Comparison of ENCODE assay signal across 13 mouse cellular contexts in the genomic region with DNA sequence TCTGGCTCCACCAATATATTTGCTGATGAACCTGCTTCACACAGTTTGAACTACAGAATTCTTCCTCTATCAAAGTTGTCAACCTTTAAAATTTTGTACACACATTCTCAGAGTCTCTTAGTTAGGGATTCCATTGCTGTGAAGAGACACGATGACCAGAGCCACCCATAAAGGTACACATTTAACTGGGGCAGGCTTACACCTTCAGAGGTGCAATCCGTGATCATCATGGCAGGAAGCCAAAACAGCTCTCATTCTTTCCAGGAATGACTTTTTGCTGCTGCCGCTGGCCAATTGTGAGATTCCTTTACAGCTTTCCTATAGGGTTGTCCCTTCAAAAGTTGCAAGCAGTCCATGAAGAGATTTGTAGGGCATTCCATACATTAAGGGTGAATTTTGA.
"Had no signal": no experiment of that assay in that cellular context is flagged by ENCODE, and none has a peak within 500 bp of the region (broad histone marks: within the 10 kb centered on the region; RNA-seq: fewer than 3 reads in every experiment).

No protein-coding gene starts in this region.

- ATAC-seq: liver, embryonic 12.5 days; midbrain, embryonic 16.5 days had no signal

- H3K36me3 ChIP-seq: limb, embryonic 13.5 days; liver, embryonic 12.5 days; lung, embryonic 15.5 days had no signal

- H3K4me3 ChIP-seq: limb, embryonic 13.5 days; liver, embryonic 12.5 days; lung, embryonic 15.5 days; midbrain, embryonic 12.5 days; neural tube, embryonic 13.5 days had no signal

- H3K27me3 ChIP-seq: limb, embryonic 13.5 days; liver, embryonic 12.5 days; lung, embryonic 15.5 days; midbrain, embryonic 12.5 days; neural tube, embryonic 13.5 days had no signal

- H3K27ac ChIP-seq: kidney, postnatal 0 days; limb, embryonic 13.5 days; liver, embryonic 12.5 days; lung, embryonic 15.5 days; midbrain, embryonic 12.5 days; neural tube, embryonic 13.5 days had no signal

- H3K9me3 ChIP-seq: limb, embryonic 13.5 days; liver, embryonic 12.5 days; lung, embryonic 15.5 days; midbrain, embryonic 12.5 days; neural tube, embryonic 13.5 days had no signal

- H3K4me1 ChIP-seq: liver, embryonic 12.5 days had no signal

- H3K9ac ChIP-seq: limb, embryonic 13.5 days; liver, embryonic 12.5 days; lung, embryonic 15.5 days; midbrain, embryonic 12.5 days; neural tube, embryonic 13.5 days had no signal

- DNase-seq: left cerebral cortex, postnatal 4 days; retina, postnatal 1 day; right cerebral cortex, postnatal 4 days; spleen, adult 18-20 months; thymus, adult 18-20 months; thymus, postnatal 14 days had no signal

- H3K4me2 ChIP-seq: limb, embryonic 13.5 days; liver, embryonic 12.5 days; lung, embryonic 15.5 days; midbrain, embryonic 12.5 days; neural tube, embryonic 13.5 days had no signal
